Mouse (Mus musculus): ENCODE results near the gene Myom3. TPM values are rescaled to one million over a fixed set of nuclear protein-coding genes. Genes with fewer than 3 reads are reported as not detected.

Myom3 gene
- polyA plus RNA-seq, 1 experiment from 2014 or later: 0.25 TPM

DNA sequence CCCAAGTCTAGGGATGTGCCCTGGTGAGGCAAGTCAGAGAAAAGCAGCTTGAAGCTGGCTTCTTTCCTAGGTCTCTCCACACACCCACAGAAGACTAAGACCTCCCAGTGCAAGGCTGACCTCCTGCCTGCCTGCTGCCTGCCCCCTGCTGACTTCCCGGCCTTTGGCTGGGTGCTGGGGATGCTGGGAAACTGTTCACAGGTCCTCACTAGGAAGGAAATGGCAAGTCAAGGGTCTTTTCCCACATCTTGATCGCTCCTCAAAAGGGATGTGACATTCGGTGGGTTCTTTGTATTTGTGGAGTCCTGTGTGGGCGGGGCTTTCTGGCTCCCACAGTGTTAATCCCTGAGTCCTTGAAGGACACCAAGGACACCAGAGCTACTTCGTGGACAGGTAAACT lies 44.7 kb downstream of the Myom3 start:
- ATAC-seq (ENCODE audit: low FRiP score) (no peak), DNase-seq (ENCODE audit: low spot score) (no peak)
- Histone ChIP-seq H3K27ac (ENCODE audit: low read depth, low read length) (no peak overlapping the region), H3K9me3 (ENCODE audit: control insufficient read depth, low read length) (no peaks in the 10 kb centered on the region), H3K36me3 (ENCODE audit: control insufficient read depth, insufficient read depth, low read length) (no peaks in the 10 kb centered on the region), H3K9ac (ENCODE audit: low read depth, low read length) (no peak overlapping the region), H3K27me3 (ENCODE audit: control insufficient read depth, insufficient read depth, low read length) (no peaks in the 10 kb centered on the region), H3K4me1 (replicated peaks; ENCODE audit: control insufficient read depth, insufficient read depth, low read length) (no peaks in the 10 kb centered on the region), H3K4me2 (replicated peaks; ENCODE audit: low read depth, low read length) (no peak overlapping the region), H3K4me3 (ENCODE audit: low read depth, low read length) (no peak overlapping the region)
- 87% methylated on average over 5 of the region's 5 CpGs for WGBS

DNA sequence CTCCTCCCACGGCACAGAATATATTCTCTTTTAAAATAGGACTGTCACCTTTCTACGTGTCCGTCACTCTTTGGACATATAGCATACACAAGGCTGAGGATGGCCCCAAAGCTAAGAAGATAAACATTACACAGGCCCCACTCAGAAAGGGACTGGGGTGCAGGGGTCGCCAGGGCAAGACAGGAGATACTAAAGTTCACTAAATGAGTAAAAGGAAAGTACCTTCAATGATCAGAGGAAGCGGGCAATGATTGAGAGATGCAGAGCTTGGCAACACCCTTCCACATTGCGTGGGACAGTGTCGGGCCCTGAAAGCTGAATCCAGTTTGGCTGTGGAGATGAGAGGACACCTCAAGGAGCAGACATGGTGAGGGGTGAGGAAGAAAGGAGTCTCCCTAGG lies 55.4 kb downstream of the Myom3 start:
- H3K9ac ChIP-seq (ENCODE audit: low read depth, low read length): no peak overlapping the region
- DNase-seq (ENCODE audit: low spot score): no peak
- ATAC-seq (ENCODE audit: low FRiP score): no peak
- no peaks in the 10 kb centered on the region for H3K36me3 ChIP-seq (ENCODE audit: control insufficient read depth, insufficient read depth, low read length)
- WGBS: 75% methylated on average over 7 of the region's 7 CpGs
- H3K4me1 ChIP-seq (replicated peaks; ENCODE audit: control insufficient read depth, insufficient read depth, low read length): no peaks in the 10 kb centered on the region
- no peak overlapping the region for H3K27ac ChIP-seq (ENCODE audit: low read depth, low read length)
- H3K27me3 ChIP-seq (ENCODE audit: control insufficient read depth, insufficient read depth, low read length): no peaks in the 10 kb centered on the region
- no peaks in the 10 kb centered on the region for H3K9me3 ChIP-seq (ENCODE audit: control insufficient read depth, low read length)
- H3K4me3 ChIP-seq (ENCODE audit: low read depth, low read length): no peak overlapping the region
- H3K4me2 ChIP-seq (replicated peaks; ENCODE audit: low read depth, low read length): no peak overlapping the region

DNA sequence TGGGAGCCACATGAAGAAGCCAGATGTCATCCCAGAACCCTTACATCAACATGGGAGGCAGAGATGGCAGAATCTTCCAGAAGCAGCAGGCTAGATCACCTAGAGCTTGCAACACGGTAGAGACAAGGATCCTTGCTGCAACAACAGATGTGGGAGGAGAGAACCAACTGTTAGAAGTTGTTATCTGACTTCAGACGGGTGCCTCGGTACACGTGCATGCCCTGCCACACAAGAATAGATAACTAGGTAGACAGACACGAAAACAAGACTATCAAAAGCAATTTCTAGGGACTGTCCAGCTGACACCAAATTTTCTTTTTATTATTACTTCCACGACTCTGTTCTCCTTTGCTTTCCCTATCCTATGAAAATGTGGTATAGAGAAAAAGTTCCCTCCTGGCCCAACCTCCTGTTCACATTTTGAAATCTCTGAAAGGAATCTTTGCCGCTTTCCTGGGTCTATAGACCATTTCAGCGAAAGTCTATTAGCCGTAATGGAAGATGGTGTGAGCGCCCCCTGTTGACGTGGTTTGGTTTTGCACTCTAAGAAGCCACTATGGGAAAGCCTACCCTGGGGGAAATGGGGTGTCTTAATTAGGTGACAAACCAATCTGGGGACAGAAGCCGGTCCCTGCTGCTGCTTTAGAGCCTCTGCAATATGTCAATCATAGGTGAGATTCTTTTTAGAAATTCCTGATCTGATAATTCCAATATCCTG lies 57.5 kb downstream of the Myom3 start:
- H3K36me3 ChIP-seq (ENCODE audit: control insufficient read depth, insufficient read depth, low read length): no peaks in the 10 kb centered on the region
- H3K9me3 ChIP-seq (ENCODE audit: control insufficient read depth, low read length): no peaks in the 10 kb centered on the region
- no peaks in the 10 kb centered on the region for H3K27me3 ChIP-seq (ENCODE audit: control insufficient read depth, insufficient read depth, low read length)
- ATAC-seq (ENCODE audit: low FRiP score) (no peak), DNase-seq (ENCODE audit: low spot score) (peak; percentile 72)
- H3K4me2 ChIP-seq (replicated peaks; ENCODE audit: low read depth, low read length): no peak overlapping the region
- no peak overlapping the region for H3K9ac ChIP-seq (ENCODE audit: low read depth, low read length)
- WGBS: 47% methylated on average over 12 of the region's 12 CpGs
- no peaks in the 10 kb centered on the region for H3K4me1 ChIP-seq (replicated peaks; ENCODE audit: control insufficient read depth, insufficient read depth, low read length)
- H3K27ac ChIP-seq (ENCODE audit: low read depth, low read length): no peak overlapping the region
- H3K4me3 ChIP-seq (ENCODE audit: low read depth, low read length): no peak overlapping the region

DNA sequence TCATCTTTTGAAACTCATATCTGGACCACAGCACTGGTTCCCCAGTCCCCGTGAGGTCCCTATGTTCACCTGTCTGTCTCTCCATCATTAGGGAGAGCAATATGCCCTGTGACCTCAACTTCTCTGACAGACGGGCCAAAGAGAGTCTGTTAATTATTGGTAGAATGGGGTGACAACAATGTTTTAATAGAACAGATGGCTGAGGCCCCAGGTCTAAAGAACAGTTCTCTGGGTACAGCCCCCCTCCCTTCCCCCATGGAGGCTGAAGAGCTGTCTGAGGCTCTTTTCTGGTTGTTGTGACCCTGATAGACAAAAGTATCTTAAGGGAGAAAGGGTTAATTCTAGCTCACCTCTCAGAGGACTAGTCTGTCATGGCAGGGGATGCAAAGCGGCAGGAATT lies 58.9 kb downstream of the Myom3 start:
- Histone ChIP-seq H3K4me2 (replicated peaks; ENCODE audit: low read depth, low read length) (no peak overlapping the region), H3K9ac (ENCODE audit: low read depth, low read length) (no peak overlapping the region), H3K4me3 (ENCODE audit: low read depth, low read length) (no peak overlapping the region), H3K4me1 (replicated peaks; ENCODE audit: control insufficient read depth, insufficient read depth, low read length) (no peaks in the 10 kb centered on the region), H3K27ac (ENCODE audit: low read depth, low read length) (no peak overlapping the region), H3K9me3 (ENCODE audit: control insufficient read depth, low read length) (no peaks in the 10 kb centered on the region), H3K27me3 (ENCODE audit: control insufficient read depth, insufficient read depth, low read length) (no peaks in the 10 kb centered on the region), H3K36me3 (ENCODE audit: control insufficient read depth, insufficient read depth, low read length) (no peaks in the 10 kb centered on the region)
- 81% methylated on average over 3 of the region's 3 CpGs for WGBS
- no peak for ATAC-seq (ENCODE audit: low FRiP score)
- DNase-seq (ENCODE audit: low spot score): no peak

DNA sequence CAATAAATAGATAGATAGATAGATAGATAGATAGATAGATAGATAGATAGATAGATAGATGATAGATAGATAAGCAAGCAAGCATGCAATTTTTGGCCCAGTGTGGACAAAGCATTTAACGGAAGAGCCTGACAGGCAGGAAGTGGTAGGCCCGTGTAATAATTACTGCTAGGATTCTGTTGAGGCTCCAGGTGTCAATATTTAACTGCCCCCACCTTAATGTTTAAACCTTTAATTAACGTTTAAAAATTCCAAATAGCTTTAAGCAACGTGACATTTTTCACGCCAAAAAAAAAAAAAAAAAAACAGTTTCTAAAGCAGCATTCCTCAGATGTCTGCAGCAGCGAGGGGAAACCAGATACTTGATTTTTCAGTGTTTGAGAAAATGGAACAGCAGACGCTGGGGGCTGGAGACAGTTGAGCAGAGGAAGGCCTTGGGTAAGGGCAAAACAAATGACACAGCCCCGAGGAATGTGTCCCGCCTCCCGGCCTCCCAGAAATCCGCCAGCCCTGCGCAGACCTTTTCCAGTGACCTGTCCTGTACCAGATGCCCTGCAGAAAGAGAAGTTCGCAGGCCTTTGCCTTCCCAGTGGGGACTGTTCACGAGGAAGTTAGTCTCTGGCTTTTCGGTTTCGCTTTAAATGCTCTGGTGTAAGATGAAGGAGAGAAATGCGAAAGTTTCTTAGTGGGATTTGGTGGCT lies 60.5 kb downstream of the Myom3 start:
- H3K27me3 ChIP-seq (ENCODE audit: control insufficient read depth, insufficient read depth, low read length): no peaks in the 10 kb centered on the region
- no peak overlapping the region for H3K27ac ChIP-seq (ENCODE audit: low read depth, low read length)
- H3K9ac ChIP-seq (ENCODE audit: low read depth, low read length): no peak overlapping the region
- no peaks in the 10 kb centered on the region for H3K4me1 ChIP-seq (replicated peaks; ENCODE audit: control insufficient read depth, insufficient read depth, low read length)
- H3K4me2 ChIP-seq (replicated peaks; ENCODE audit: low read depth, low read length): no peak overlapping the region
- no peak for DNase-seq (ENCODE audit: low spot score)
- H3K4me3 ChIP-seq (ENCODE audit: low read depth, low read length): no peak overlapping the region
- WGBS: 71% methylated on average over 17 of the region's 17 CpGs
- no peaks in the 10 kb centered on the region for H3K36me3 ChIP-seq (ENCODE audit: control insufficient read depth, insufficient read depth, low read length)
- ATAC-seq (ENCODE audit: low FRiP score): no peak
- H3K9me3 ChIP-seq (ENCODE audit: control insufficient read depth, low read length): no peaks in the 10 kb centered on the region

DNA sequence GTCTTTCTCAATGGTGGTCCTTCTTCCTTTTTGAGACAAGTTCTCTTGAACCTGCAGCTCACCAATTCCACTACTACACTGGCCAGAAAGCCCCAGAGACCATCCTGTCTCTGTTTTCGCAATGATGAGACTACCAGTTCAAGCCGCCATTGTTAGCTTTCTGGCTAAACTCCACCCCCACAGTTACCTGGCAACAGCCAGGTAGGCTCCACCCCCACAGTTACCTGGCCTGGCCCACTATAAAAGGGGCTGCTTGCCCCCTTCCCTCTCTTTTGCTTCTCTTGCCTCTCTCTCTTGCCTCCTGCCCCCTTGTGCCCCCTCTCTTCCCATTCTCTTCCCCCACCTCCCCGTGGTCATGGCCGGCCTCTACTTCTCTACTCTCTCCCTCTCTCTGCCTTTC lies 62.3 kb downstream of the Myom3 start:
- Histone ChIP-seq H3K4me2 (replicated peaks; ENCODE audit: low read depth, low read length) (no peak overlapping the region), H3K9me3 (ENCODE audit: control insufficient read depth, low read length) (no peaks in the 10 kb centered on the region), H3K4me1 (replicated peaks; ENCODE audit: control insufficient read depth, insufficient read depth, low read length) (no peaks in the 10 kb centered on the region), H3K4me3 (ENCODE audit: low read depth, low read length) (no peak overlapping the region), H3K27me3 (ENCODE audit: control insufficient read depth, insufficient read depth, low read length) (no peaks in the 10 kb centered on the region), H3K9ac (ENCODE audit: low read depth, low read length) (no peak overlapping the region), H3K27ac (ENCODE audit: low read depth, low read length) (no peak overlapping the region), H3K36me3 (ENCODE audit: control insufficient read depth, insufficient read depth, low read length) (no peaks in the 10 kb centered on the region)
- DNase-seq (ENCODE audit: low spot score) (no peak), ATAC-seq (ENCODE audit: low FRiP score) (no peak)
- WGBS: 84% methylated on average over 4 of the region's 4 CpGs

DNA sequence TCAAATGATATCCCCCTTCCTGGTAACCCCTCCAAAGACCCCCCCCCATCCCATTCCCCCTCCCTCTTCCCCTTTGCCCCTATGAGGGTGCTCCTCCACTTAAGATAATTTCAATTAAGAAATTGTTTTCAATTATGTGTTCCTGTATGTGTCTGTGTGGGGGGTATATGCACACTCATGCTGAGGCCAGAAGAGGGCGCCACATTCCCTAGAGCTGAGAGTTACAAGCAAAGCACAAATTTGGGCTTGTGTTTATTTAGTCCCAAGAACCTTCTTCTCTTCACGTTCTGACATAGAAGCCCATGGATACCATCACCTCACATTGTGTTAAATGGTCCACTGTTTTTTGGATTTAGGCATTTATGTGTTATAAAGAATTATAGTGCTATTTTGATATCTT lies 63.8 kb downstream of the Myom3 start:
- H3K4me3 ChIP-seq (ENCODE audit: low read depth, low read length): no peak overlapping the region
- H3K9ac ChIP-seq (ENCODE audit: low read depth, low read length): no peak overlapping the region
- WGBS: 71% methylated on average over 2 of the region's 2 CpGs
- DNase-seq (ENCODE audit: low spot score) (peak; percentile 34), ATAC-seq (ENCODE audit: low FRiP score) (no peak)
- H3K36me3 ChIP-seq (ENCODE audit: control insufficient read depth, insufficient read depth, low read length): no peaks in the 10 kb centered on the region
- H3K9me3 ChIP-seq (ENCODE audit: control insufficient read depth, low read length): no peaks in the 10 kb centered on the region
- H3K4me1 ChIP-seq (replicated peaks; ENCODE audit: control insufficient read depth, insufficient read depth, low read length): no peaks in the 10 kb centered on the region
- no peak overlapping the region for H3K27ac ChIP-seq (ENCODE audit: low read depth, low read length)
- no peaks in the 10 kb centered on the region for H3K27me3 ChIP-seq (ENCODE audit: control insufficient read depth, insufficient read depth, low read length)
- no peak overlapping the region for H3K4me2 ChIP-seq (replicated peaks; ENCODE audit: low read depth, low read length)

DNA sequence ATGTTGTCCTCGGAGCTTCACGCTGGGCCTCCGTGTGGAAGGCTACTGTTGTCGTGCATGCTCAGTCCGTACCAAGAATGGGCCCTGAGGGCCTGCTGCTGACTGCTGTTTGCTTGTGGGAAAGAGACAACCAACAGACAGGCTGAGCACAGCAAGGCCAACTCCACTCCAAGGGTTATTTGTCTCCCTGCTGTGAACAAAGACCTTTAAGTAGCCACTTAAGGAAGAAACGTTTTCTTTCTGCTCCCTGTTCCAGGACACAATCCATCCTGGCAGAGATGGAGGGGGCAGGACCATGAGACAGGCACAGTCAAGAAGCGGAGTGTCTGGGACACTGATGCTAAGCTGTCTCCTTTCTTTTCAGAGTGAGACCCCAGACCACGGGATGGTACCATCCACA lies 64.7 kb downstream of the Myom3 start:
- Histone ChIP-seq H3K36me3 (ENCODE audit: control insufficient read depth, insufficient read depth, low read length) (no peaks in the 10 kb centered on the region), H3K9me3 (ENCODE audit: control insufficient read depth, low read length) (no peaks in the 10 kb centered on the region), H3K4me1 (replicated peaks; ENCODE audit: control insufficient read depth, insufficient read depth, low read length) (0 out of 2 replicates have a peak, but pooled peaks cover 2% of the 10 kb centered on the region), H3K4me3 (ENCODE audit: low read depth, low read length) (no peak overlapping the region), H3K9ac (ENCODE audit: low read depth, low read length) (no peak overlapping the region), H3K27ac (ENCODE audit: low read depth, low read length) (no peak overlapping the region), H3K4me2 (replicated peaks; ENCODE audit: low read depth, low read length) (no peak overlapping the region), H3K27me3 (ENCODE audit: control insufficient read depth, insufficient read depth, low read length) (no peaks in the 10 kb centered on the region)
- WGBS: 53% methylated on average over 8 of the region's 8 CpGs
- DNase-seq (ENCODE audit: low spot score) (no peak), ATAC-seq (ENCODE audit: low FRiP score) (no peak)

DNA sequence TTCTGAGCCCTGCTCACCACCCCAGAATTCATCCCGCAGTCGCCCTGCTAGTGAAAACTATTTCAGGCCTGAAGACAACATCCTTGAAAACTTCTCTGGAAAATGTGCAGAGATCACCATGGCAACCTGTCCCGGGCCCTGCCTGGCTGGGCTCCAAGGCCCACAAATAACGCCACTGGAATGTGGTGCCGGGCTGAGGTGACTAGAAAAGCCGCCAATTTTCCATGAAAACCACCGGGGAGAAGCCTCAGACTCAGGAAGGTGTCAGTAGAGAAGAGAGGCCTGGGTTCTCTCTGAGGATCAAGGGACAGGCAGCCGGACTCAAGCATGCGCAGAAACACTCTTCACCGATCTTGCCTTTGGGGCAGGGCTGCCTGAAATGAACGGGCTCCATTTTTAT lies 69.0 kb downstream of the Myom3 start:
- DNase-seq (ENCODE audit: low spot score): peak; percentile 65
- Histone ChIP-seq H3K4me1 (replicated peaks; ENCODE audit: control insufficient read depth, insufficient read depth, low read length) (0 out of 2 replicates have a peak, but pooled peaks cover 2% of the 10 kb centered on the region), H3K4me3 (ENCODE audit: low read depth, low read length) (no peak overlapping the region), H3K27ac (ENCODE audit: low read depth, low read length) (peak overlapping the region; percentile 17; the same call in 1 of the 2 replicates), H3K4me2 (replicated peaks; ENCODE audit: low read depth, low read length) (no peak overlapping the region), H3K9ac (ENCODE audit: low read depth, low read length) (no peak overlapping the region), H3K9me3 (ENCODE audit: control insufficient read depth, low read length) (no peaks in the 10 kb centered on the region), H3K36me3 (ENCODE audit: control insufficient read depth, insufficient read depth, low read length) (no peaks in the 10 kb centered on the region), H3K27me3 (ENCODE audit: control insufficient read depth, insufficient read depth, low read length) (no peaks in the 10 kb centered on the region)
- WGBS: 29% methylated on average over 11 of the region's 11 CpGs
- ATAC-seq (ENCODE audit: low FRiP score): no peak

Data from hindbrain, embryonic 11.5 days (tissue).